Mouse (Mus musculus) liver, embryonic 11.5 days (tissue): Measurements from ENCODE around the gene Ankrd2. TPM values are rescaled to one million over a fixed set of nuclear protein-coding genes. Genes with fewer than 3 reads are reported as not detected.
A peak's percentile ranks its signal among the peaks of the same experiment; 100 is the strongest.

ENCODE experiments used
- ATAC-seq: fragments of 200-750 bp; cut with Nextera tagmentation; replicated peaks from 2 replicates; pipeline ENCODE4 v1.8.0; 2017; ENCODE audit warnings: moderate number of reproducible peaks, mild to moderate bottlenecking, moderate TSS enrichment, moderate library complexity; ENCODE audit not compliant: low FRiP score
- DNase-seq: peaks from one replicate; pipeline ENCODE4 v3.0.0-alpha.2; 2017; ENCODE audit warnings: low spot score
- H3K27ac ChIP-seq: fragments of 300-500 bp; sonication (generic); 2 replicates; pipeline ENCODE4 v1.5.1; 2014; ENCODE audit warnings: mild to moderate bottlenecking, low read depth, low read length, control low read depth
- H3K27me3 ChIP-seq: fragments of 300-500 bp; sonication (generic); replicated peaks from 2 replicates; pipeline ENCODE4 v1.6.1; 2014; ENCODE audit warnings: low read length, mixed read lengths; ENCODE audit not compliant: control insufficient read depth, insufficient read depth
- H3K36me3 ChIP-seq: fragments of 300-500 bp; sonication (generic); 2 replicates; pipeline ENCODE4 v1.6.1; 2014; ENCODE audit warnings: mild to moderate bottlenecking, low read length, moderate library complexity, mixed read lengths; ENCODE audit not compliant: control insufficient read depth, insufficient read depth
- H3K4me1 ChIP-seq: fragments of 300-500 bp; sonication (generic); replicated peaks from 2 replicates; pipeline ENCODE4 v1.6.1; 2014; ENCODE audit warnings: low read length, mixed read lengths; ENCODE audit not compliant: control insufficient read depth, insufficient read depth
- H3K4me2 ChIP-seq: fragments of 300-500 bp; sonication (generic); 2 replicates; pipeline ENCODE4 v1.6.1; 2014; ENCODE audit warnings: mild to moderate bottlenecking, control low read depth, moderate library complexity
- H3K4me3 ChIP-seq: fragments of 300-500 bp; sonication (generic); 2 replicates; pipeline ENCODE4 v1.5.1; 2014; ENCODE audit warnings: low read depth, low read length, control low read depth
- H3K9ac ChIP-seq: fragments of 300-500 bp; sonication (generic); 2 replicates; pipeline ENCODE4 v1.6.1; 2014; ENCODE audit warnings: low read depth, low read length, control low read depth
- H3K9me3 ChIP-seq: fragments of 300-500 bp; sonication (generic); 2 replicates; pipeline ENCODE4 v1.6.1; 2016; ENCODE audit warnings: low read length, inconsistent platforms, mixed read lengths; ENCODE audit not compliant: control insufficient read depth
- WGBS: fragments of 180-500 bp; shearing (Covaris S2); extraction: QIAGEN DNeasy Blood & Tissue Kit; methylation state at CpG from one replicate; pipeline ENCODE4 v1.1.7; 2014; 5-methylcytosine and 5-hydroxymethylcytosine counted together
- polyA plus RNA-seq: library from polyadenylated mRNA; unstranded; fragments of >200 nt; fragmentation: Nextera tagmentation; extraction: Ambion mirVana; gene quantifications from 2 replicates; pipeline ENCODE4 v1.2.1, GENCODE M21; 2014

Ankrd2 gene
- polyA plus RNA-seq, 1 experiment from 2014 or later: not detected

- H3K9me3 ChIP-seq: no peaks in the 10 kb centered on the region
- H3K4me1 ChIP-seq: peaks cover 6% of the 10 kb centered on the region; the same call in 1 of the 2 replicates
- H3K9ac ChIP-seq: no peak overlapping the region
- DNase-seq: no peak
- no peak overlapping the region for H3K4me2 ChIP-seq
- peaks cover 6% of the 10 kb centered on the region; the same call in 1 of the 2 replicates for H3K27me3 ChIP-seq
- no peak overlapping the region for H3K4me3 ChIP-seq
- no peak overlapping the region for H3K27ac ChIP-seq
- 63% methylated on average over 11 of the region's 11 CpGs for WGBS
- no peak for ATAC-seq
- no peaks in the 10 kb centered on the region for H3K36me3 ChIP-seq
These were observed 832 bp upstream of the Ankrd2 start for GRCm38 (mm10) chr19:42034881-42035455.

GRCm38 (mm10) chr19:42036357-42036756, 557 bp downstream of the Ankrd2 start:
- Histone ChIP-seq H3K4me2 (no peak overlapping the region), H3K4me3 (no peak overlapping the region), H3K4me1 (peaks cover 6% of the 10 kb centered on the region; the same call in 1 of the 2 replicates), H3K9ac (no peak overlapping the region), H3K27me3 (peaks cover 9% of the 10 kb centered on the region; the same call in 1 of the 2 replicates), H3K36me3 (no peaks in the 10 kb centered on the region), H3K27ac (no peak overlapping the region), H3K9me3 (no peaks in the 10 kb centered on the region)
- DNase-seq (no peak), ATAC-seq (no peak)
- 82% methylated on average over 3 of the region's 3 CpGs for WGBS

- DNase-seq (no peak), ATAC-seq (no peak)
- Histone ChIP-seq H3K4me2 (no peak overlapping the region), H3K27ac (no peak overlapping the region), H3K4me3 (no peak overlapping the region), H3K27me3 (peaks cover 9% of the 10 kb centered on the region; the same call in 1 of the 2 replicates), H3K4me1 (peaks cover 6% of the 10 kb centered on the region; the same call in 1 of the 2 replicates), H3K9me3 (no peaks in the 10 kb centered on the region), H3K9ac (no peak overlapping the region), H3K36me3 (no peaks in the 10 kb centered on the region)
- 65% methylated on average over 11 of the region's 11 CpGs for WGBS
These were observed 1.4 kb downstream of the Ankrd2 start for GRCm38 (mm10) chr19:42037167-42037702.

- no peak overlapping the region for H3K9ac ChIP-seq
- DNase-seq: no peak
- ATAC-seq: no peak
- WGBS: 82% methylated on average over 12 of the region's 12 CpGs
- H3K27me3 ChIP-seq: peaks cover 9% of the 10 kb centered on the region; the same call in 1 of the 2 replicates
- no peaks in the 10 kb centered on the region for H3K36me3 ChIP-seq
- H3K27ac ChIP-seq: no peak overlapping the region
- H3K4me2 ChIP-seq: no peak overlapping the region
- H3K4me1 ChIP-seq: peaks cover 6% of the 10 kb centered on the region; the same call in 1 of the 2 replicates
- H3K9me3 ChIP-seq: no peaks in the 10 kb centered on the region
- no peak overlapping the region for H3K4me3 ChIP-seq
These were observed 2.5 kb downstream of the Ankrd2 start for GRCm38 (mm10) chr19:42038310-42038709.

GRCm38 (mm10) chr19:42043988-42044387, 8.2 kb downstream of the Ankrd2 start:
- ATAC-seq (no peak), DNase-seq (no peak)
- H3K27me3 ChIP-seq: peaks cover 9% of the 10 kb centered on the region; the same call in 1 of the 2 replicates
- H3K9ac ChIP-seq: no peak overlapping the region
- H3K4me3 ChIP-seq: no peak overlapping the region
- H3K9me3 ChIP-seq: no peaks in the 10 kb centered on the region
- no peak overlapping the region for H3K27ac ChIP-seq
- 90% methylated on average over 6 of the region's 6 CpGs for WGBS
- no peaks in the 10 kb centered on the region for H3K36me3 ChIP-seq
- no peak overlapping the region for H3K4me2 ChIP-seq
- no peaks in the 10 kb centered on the region for H3K4me1 ChIP-seq

- Histone ChIP-seq H3K36me3 (no peaks in the 10 kb centered on the region), H3K27ac (no peak within 1 kb of the TSS), H3K9me3 (no peaks in the 10 kb centered on the region), H3K4me1 (no peaks in the 10 kb centered on the region), H3K4me2 (peak within 1 kb of the TSS; percentile 60), H3K9ac (peak within 1 kb of the TSS; percentile 20; the same call in 1 of the 2 replicates), H3K4me3 (peak within 1 kb of the TSS; percentile 35), H3K27me3 (no peaks in the 10 kb centered on the region)
- peak; percentile 89 for ATAC-seq
- 21% methylated on average over 23 of the region's 23 CpGs for WGBS
- peak; percentile 75 for DNase-seq
These were observed 9.7 kb downstream of the Ankrd2 start, which contains the start of gene Hoga1 for GRCm38 (mm10) chr19:42045269-42046102. Hoga1 (plus strand) TSS chr19:42045610.

GRCm38 (mm10) chr19:42050251-42050650, 14.5 kb downstream of the Ankrd2 start:
- DNase-seq: no peak
- Histone ChIP-seq H3K4me2 (no peak overlapping the region), H3K27ac (no peak overlapping the region), H3K9ac (no peak overlapping the region), H3K27me3 (no peaks in the 10 kb centered on the region), H3K36me3 (peaks cover 2% of the 10 kb centered on the region; the same call in 1 of the 2 replicates), H3K9me3 (no peaks in the 10 kb centered on the region), H3K4me3 (no peak overlapping the region), H3K4me1 (no peaks in the 10 kb centered on the region)
- WGBS: 73% methylated on average over 1 of the region's 1 CpGs
- no peak for ATAC-seq

GRCm38 (mm10) chr19:42051351-42051750, 15.6 kb downstream of the Ankrd2 start:
- Histone ChIP-seq H3K4me3 (no peak overlapping the region), H3K36me3 (peaks cover 2% of the 10 kb centered on the region; the same call in 1 of the 2 replicates), H3K27ac (no peak overlapping the region), H3K4me2 (no peak overlapping the region), H3K9ac (no peak overlapping the region), H3K9me3 (no peaks in the 10 kb centered on the region), H3K4me1 (no peaks in the 10 kb centered on the region), H3K27me3 (no peaks in the 10 kb centered on the region)
- WGBS: 85% methylated on average over 3 of the region's 3 CpGs
- no peak for ATAC-seq
- DNase-seq: no peak
